Mouse (Mus musculus): ENCODE data around the gene Ankrd50. TPM values are rescaled to one million over a fixed set of nuclear protein-coding genes. Genes with fewer than 3 reads are reported as not detected.

Gene Ankrd50
- polyA plus RNA-seq, 2 experiments: 2.0 to 2.5 TPM

- Histone ChIP-seq H3K4me2 (ENCODE audit: low read depth) (no peak overlapping the region), H3K4me1 (replicated peaks; ENCODE audit: control insufficient read depth in 2 of 2, insufficient read depth in 2 of 2, low read length in 1 of 2) (no peaks in the 10 kb centered on the region), H3K36me3 (replicated peaks; ENCODE audit: control insufficient read depth, insufficient read depth, low read depth) (no peaks in the 10 kb centered on the region; the same call in 1 of the 2 replicates), H3K27ac (no peak overlapping the region), H3K4me3 (ENCODE audit: insufficient read depth in 1 of 2, low read depth in 2 of 2, low read length in 2 of 2) (no peak overlapping the region), H3K9me3 (ENCODE audit: control insufficient read depth, low read length) (no peaks in the 10 kb centered on the region), H3K9ac (replicated peaks) (no peak overlapping the region), H3K27me3 (ENCODE audit: control insufficient read depth, insufficient read depth, low read length) (no peaks in the 10 kb centered on the region)
- no peak for DNase-seq (ENCODE audit: low read depth in 3 of 3, low spot score in 3 of 3)
- 60% methylated on average over 9 of the region's 9 CpGs for WGBS (ENCODE audit: insufficient replicate concordance)
- TF ChIP-seq EP300 (IDR thresholded peaks at IDR 0.05; ENCODE audit: low read depth) (no peak), CTCF (IDR thresholded peaks at IDR 0.05; ENCODE audit: low read depth) (no peak)
- ATAC-seq (ENCODE audit: insufficient read depth): no peak
Measured at GRCm38 (mm10) chr3:38446586-38446985, 38.1 kb downstream of the Ankrd50 start.

- no peak overlapping the region for H3K27ac ChIP-seq
- H3K4me2 ChIP-seq (ENCODE audit: low read depth): no peak overlapping the region
- 29% methylated on average over 4 of the region's 4 CpGs for WGBS (ENCODE audit: insufficient replicate concordance)
- H3K4me3 ChIP-seq (ENCODE audit: insufficient read depth in 1 of 2, low read depth in 2 of 2, low read length in 2 of 2): no peak overlapping the region
- no peaks in the 10 kb centered on the region for H3K9me3 ChIP-seq (ENCODE audit: control insufficient read depth, low read length)
- ATAC-seq (ENCODE audit: insufficient read depth): no peak
- H3K27me3 ChIP-seq (ENCODE audit: control insufficient read depth, insufficient read depth, low read length): no peaks in the 10 kb centered on the region
- no peaks in the 10 kb centered on the region for H3K4me1 ChIP-seq (replicated peaks; ENCODE audit: control insufficient read depth in 2 of 2, insufficient read depth in 2 of 2, low read length in 1 of 2)
- H3K9ac ChIP-seq (replicated peaks): no peak overlapping the region
- TF ChIP-seq EP300 (IDR thresholded peaks at IDR 0.05; ENCODE audit: low read depth) (no peak), CTCF (IDR thresholded peaks at IDR 0.05; ENCODE audit: low read depth) (no peak)
- no peaks in the 10 kb centered on the region for H3K36me3 ChIP-seq (replicated peaks; ENCODE audit: control insufficient read depth, insufficient read depth, low read depth)
- no peak for DNase-seq (ENCODE audit: low read depth in 3 of 3, low spot score in 3 of 3)
Measured at GRCm38 (mm10) chr3:38443875-38444274, 40.8 kb downstream of the Ankrd50 start.

- Histone ChIP-seq H3K27ac (no peak overlapping the region), H3K36me3 (replicated peaks; ENCODE audit: control insufficient read depth, insufficient read depth, low read depth) (no peaks in the 10 kb centered on the region)
- no peak for DNase-seq (ENCODE audit: low read depth in 3 of 3, low spot score in 3 of 3)
Measured at GRCm38 (mm10) chr3:38440564-38440991, 44.1 kb downstream of the Ankrd50 start.

GRCm38 (mm10) chr3:38436596-38436995, 48.0 kb downstream of the Ankrd50 start:
- no peak overlapping the region for H3K4me3 ChIP-seq (ENCODE audit: insufficient read depth in 1 of 2, low read depth in 2 of 2, low read length in 2 of 2)
- H3K9ac ChIP-seq (replicated peaks): no peak overlapping the region
- no peaks in the 10 kb centered on the region for H3K27me3 ChIP-seq (ENCODE audit: control insufficient read depth, insufficient read depth, low read length)
- TF ChIP-seq CTCF (IDR thresholded peaks at IDR 0.05; ENCODE audit: low read depth): no peak
- TF ChIP-seq EP300 (IDR thresholded peaks at IDR 0.05; ENCODE audit: low read depth): no peak
- H3K9me3 ChIP-seq (ENCODE audit: control insufficient read depth, low read length): no peaks in the 10 kb centered on the region; the same call in 1 of the 2 replicates
- 64% methylated on average over 3 of the region's 3 CpGs for WGBS (ENCODE audit: insufficient replicate concordance)
- DNase-seq (ENCODE audit: low read depth in 3 of 3, low spot score in 3 of 3): no peak
- ATAC-seq (ENCODE audit: insufficient read depth): no peak
- no peak overlapping the region for H3K27ac ChIP-seq
- no peaks in the 10 kb centered on the region for H3K36me3 ChIP-seq (replicated peaks; ENCODE audit: control insufficient read depth, insufficient read depth, low read depth)
- H3K4me1 ChIP-seq (replicated peaks; ENCODE audit: control insufficient read depth in 2 of 2, insufficient read depth in 2 of 2, low read length in 1 of 2): 0 out of 4 replicates have a peak, but pooled peaks cover 0 to 2% of the 10 kb centered on the region in 2 experiments
- H3K4me2 ChIP-seq (ENCODE audit: low read depth): no peak overlapping the region

More at GRCm38 (mm10) chr3:38440564-38440991, 44.1 kb downstream of the Ankrd50 start:
- 45% methylated on average over 7 of the region's 7 CpGs for WGBS (ENCODE audit: insufficient replicate concordance)
- H3K4me3 ChIP-seq (ENCODE audit: insufficient read depth in 1 of 2, low read depth in 2 of 2, low read length in 2 of 2): no peak overlapping the region
- H3K9ac ChIP-seq (replicated peaks): no peak overlapping the region
- H3K4me1 ChIP-seq (replicated peaks; ENCODE audit: control insufficient read depth in 2 of 2, insufficient read depth in 2 of 2, low read length in 1 of 2): no peaks in the 10 kb centered on the region
- no peak overlapping the region for H3K4me2 ChIP-seq (ENCODE audit: low read depth)
- TF ChIP-seq EP300 (IDR thresholded peaks at IDR 0.05; ENCODE audit: low read depth) (no peak), CTCF (IDR thresholded peaks at IDR 0.05; ENCODE audit: low read depth) (no peak)
- H3K27me3 ChIP-seq (ENCODE audit: control insufficient read depth, insufficient read depth, low read length): no peaks in the 10 kb centered on the region
- no peaks in the 10 kb centered on the region for H3K9me3 ChIP-seq (ENCODE audit: control insufficient read depth, low read length)
- no peak for ATAC-seq (ENCODE audit: insufficient read depth)

- ATAC-seq (ENCODE audit: insufficient read depth) (no peak), DNase-seq (ENCODE audit: low read depth in 3 of 3, low spot score in 3 of 3) (no peak)
- Histone ChIP-seq H3K4me1 (replicated peaks; ENCODE audit: control insufficient read depth in 2 of 2, insufficient read depth in 2 of 2, low read length in 1 of 2) (0 out of 4 replicates have a peak, but pooled peaks cover 0 to 2% of the 10 kb centered on the region in 2 experiments), H3K36me3 (replicated peaks; ENCODE audit: control insufficient read depth, insufficient read depth, low read depth) (no peaks in the 10 kb centered on the region), H3K27ac (no peak overlapping the region), H3K9ac (replicated peaks) (no peak overlapping the region), H3K27me3 (ENCODE audit: control insufficient read depth, insufficient read depth, low read length) (no peaks in the 10 kb centered on the region), H3K9me3 (ENCODE audit: control insufficient read depth, low read length) (no peaks in the 10 kb centered on the region; the same call in 1 of the 2 replicates), H3K4me2 (ENCODE audit: low read depth) (no peak overlapping the region), H3K4me3 (ENCODE audit: insufficient read depth in 1 of 2, low read depth in 2 of 2, low read length in 2 of 2) (no peak overlapping the region)
- WGBS (ENCODE audit: insufficient replicate concordance): 66% methylated on average over 6 of the region's 6 CpGs
- no peak for TF ChIP-seq CTCF (IDR thresholded peaks at IDR 0.05; ENCODE audit: low read depth)
- no peak for TF ChIP-seq EP300 (IDR thresholded peaks at IDR 0.05; ENCODE audit: low read depth)
Measured at GRCm38 (mm10) chr3:38435828-38436227, 48.8 kb downstream of the Ankrd50 start.
